Mouse (Mus musculus): Measurements from ENCODE around the gene Ddx43. TPM values are rescaled to one million over a fixed set of nuclear protein-coding genes. Genes with fewer than 3 reads are reported as not detected.

The Ddx43 gene
- polyA plus RNA-seq, 1 experiment from 2014 or later, result 0.44 TPM

DNA sequence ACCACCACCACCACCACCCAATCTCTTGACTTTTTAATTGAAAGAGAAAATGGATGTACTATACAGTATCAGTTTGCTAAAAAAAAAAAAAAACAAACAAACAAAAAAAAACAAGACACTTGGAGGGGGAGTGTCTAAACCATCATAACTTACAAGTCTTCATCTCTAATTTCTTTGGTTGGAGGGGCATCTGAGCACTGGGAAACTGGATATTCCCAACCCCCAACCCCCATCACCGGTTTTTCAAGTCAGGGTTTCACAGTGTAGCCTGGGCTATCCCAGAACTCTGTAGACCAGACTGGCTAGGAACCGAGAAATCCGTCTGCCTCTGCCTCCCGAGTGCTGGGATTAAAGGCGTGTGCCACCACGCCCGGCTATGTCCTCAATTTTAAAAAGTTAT lies 25.8 kb upstream of the Ddx43 start:
- Histone ChIP-seq H3K9me3 (ENCODE audit: control insufficient read depth, low read length) (no peaks in the 10 kb centered on the region), H3K9ac (ENCODE audit: low read depth, low read length) (no peak overlapping the region), H3K4me1 (ENCODE audit: control insufficient read depth, insufficient read depth, low read depth, low read length) (no peaks in the 10 kb centered on the region)

DNA sequence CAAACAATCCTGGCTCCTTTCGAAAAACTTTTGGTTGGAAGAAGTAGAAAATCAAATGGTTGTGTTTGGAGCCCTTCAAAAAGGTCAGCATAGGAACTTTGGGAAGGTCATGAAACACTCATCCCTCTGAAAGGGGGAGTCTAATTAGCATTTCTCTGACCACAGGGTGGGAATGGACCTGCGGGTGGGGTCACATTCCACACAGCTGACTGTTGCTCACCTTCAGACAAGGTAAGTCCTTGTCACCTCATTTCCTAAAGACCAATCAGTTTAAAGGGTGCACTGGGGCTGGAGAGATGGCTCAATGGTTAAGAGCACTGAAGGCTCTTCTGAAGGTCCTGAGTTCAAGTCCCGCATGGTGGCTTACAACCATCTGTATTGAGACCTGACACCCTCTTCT lies 24.1 kb upstream of the Ddx43 start:
- no peak overlapping the region for H3K4me3 ChIP-seq (ENCODE audit: low read length)
- H3K4me1 ChIP-seq (ENCODE audit: control insufficient read depth, insufficient read depth, low read depth, low read length), result no peaks in the 10 kb centered on the region
- H3K36me3 ChIP-seq (ENCODE audit: control insufficient read depth, insufficient read depth, low read length), result no peaks in the 10 kb centered on the region
- no peak overlapping the region for H3K4me2 ChIP-seq (ENCODE audit: low read length)
- ATAC-seq, result no peak
- no peak overlapping the region for H3K9ac ChIP-seq (ENCODE audit: low read depth, low read length)
- no peaks in the 10 kb centered on the region for H3K9me3 ChIP-seq (ENCODE audit: control insufficient read depth, low read length)
- no peaks in the 10 kb centered on the region for H3K27me3 ChIP-seq (replicated peaks; ENCODE audit: control insufficient read depth, insufficient read depth, low read length)
- H3K27ac ChIP-seq (ENCODE audit: low read depth, low read length), result no peak overlapping the region
- 90% methylated on average over 3 of the region's 3 CpGs for WGBS

More for the DNA sequence above, 25.8 kb upstream of the Ddx43 start:
- Histone ChIP-seq H3K27ac (ENCODE audit: low read depth, low read length) (no peak overlapping the region), H3K4me2 (ENCODE audit: low read length) (no peak overlapping the region), H3K4me3 (ENCODE audit: low read length) (no peak overlapping the region), H3K27me3 (replicated peaks; ENCODE audit: control insufficient read depth, insufficient read depth, low read length) (no peaks in the 10 kb centered on the region), H3K36me3 (ENCODE audit: control insufficient read depth, insufficient read depth, low read length) (no peaks in the 10 kb centered on the region)
- ATAC-seq, result no peak
- WGBS, result 94% methylated on average over 7 of the region's 7 CpGs

DNA sequence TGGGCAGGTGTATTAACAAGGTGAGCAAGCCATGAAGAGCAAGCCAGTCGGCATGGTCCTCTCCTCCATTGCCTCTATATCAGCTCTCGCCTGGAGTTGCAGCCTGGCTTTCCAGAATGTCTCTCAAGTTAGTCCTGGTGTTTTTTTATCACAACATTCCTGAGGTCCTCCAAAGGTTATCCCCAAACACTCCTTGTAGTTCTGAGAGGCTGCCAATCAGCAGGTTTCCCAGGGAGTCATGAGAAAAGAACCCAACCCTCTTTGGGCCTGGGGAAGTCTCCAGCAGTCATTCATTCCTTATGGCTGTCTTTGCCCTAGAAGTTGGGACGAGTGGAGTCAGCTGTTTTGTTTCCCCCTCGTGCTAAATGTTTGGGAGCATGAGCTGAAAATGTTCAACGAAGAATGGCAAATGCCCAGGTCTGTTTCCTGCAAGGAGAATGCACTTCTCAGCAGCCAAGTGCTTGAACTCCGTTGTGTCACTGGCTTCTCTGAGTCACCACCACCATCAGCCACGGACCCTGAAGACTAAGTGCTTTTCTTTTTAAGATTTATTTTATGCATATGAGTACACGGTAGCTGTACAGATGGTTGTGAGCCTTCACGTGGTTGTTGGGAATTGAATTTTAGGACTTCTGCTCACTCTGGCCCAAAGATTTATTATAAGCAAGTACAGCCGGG lies 22.6 kb upstream of the Ddx43 start:
- H3K4me2 ChIP-seq (ENCODE audit: low read length), result no peak overlapping the region
- H3K27me3 ChIP-seq (replicated peaks; ENCODE audit: control insufficient read depth, insufficient read depth, low read length), result no peaks in the 10 kb centered on the region
- ATAC-seq, result no peak
- H3K4me3 ChIP-seq (ENCODE audit: low read length), result no peak overlapping the region
- H3K9ac ChIP-seq (ENCODE audit: low read depth, low read length), result no peak overlapping the region
- no peaks in the 10 kb centered on the region for H3K36me3 ChIP-seq (ENCODE audit: control insufficient read depth, insufficient read depth, low read length)
- peaks cover 5% of the 10 kb centered on the region for H3K4me1 ChIP-seq (ENCODE audit: control insufficient read depth, insufficient read depth, low read depth, low read length)
- H3K9me3 ChIP-seq (ENCODE audit: control insufficient read depth, low read length), result no peaks in the 10 kb centered on the region
- H3K27ac ChIP-seq (ENCODE audit: low read depth, low read length), result no peak overlapping the region
- 81% methylated on average over 10 of the region's 10 CpGs for WGBS

DNA sequence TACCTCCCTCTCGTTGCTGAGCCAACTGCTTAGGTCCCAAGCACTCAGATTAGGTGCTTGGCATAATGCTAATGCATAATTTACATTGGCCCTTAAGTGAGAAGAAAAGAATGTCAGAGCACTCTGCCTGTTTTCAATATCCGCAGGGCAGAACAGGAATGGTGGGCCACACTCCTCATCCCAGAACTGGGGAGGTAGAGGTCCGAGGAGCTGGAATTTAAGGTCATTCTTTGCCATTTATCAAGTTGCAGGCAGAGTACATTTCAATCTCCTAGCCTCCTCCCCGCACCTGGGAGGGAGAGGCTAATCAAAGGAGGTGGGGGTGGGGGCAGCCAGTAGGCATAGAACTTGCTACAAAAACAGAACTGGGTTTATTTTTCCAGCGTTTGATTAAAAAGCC lies 21.2 kb upstream of the Ddx43 start:
- H3K9me3 ChIP-seq (ENCODE audit: control insufficient read depth, low read length), result no peaks in the 10 kb centered on the region
- no peaks in the 10 kb centered on the region for H3K27me3 ChIP-seq (replicated peaks; ENCODE audit: control insufficient read depth, insufficient read depth, low read length)
- 66% methylated on average over 5 of the region's 5 CpGs for WGBS
- peaks cover 8% of the 10 kb centered on the region for H3K4me1 ChIP-seq (ENCODE audit: control insufficient read depth, insufficient read depth, low read depth, low read length)
- H3K9ac ChIP-seq (ENCODE audit: low read depth, low read length), result no peak overlapping the region
- H3K36me3 ChIP-seq (ENCODE audit: control insufficient read depth, insufficient read depth, low read length), result no peaks in the 10 kb centered on the region
- no peak overlapping the region for H3K4me2 ChIP-seq (ENCODE audit: low read length)
- H3K4me3 ChIP-seq (ENCODE audit: low read length), result no peak overlapping the region
- ATAC-seq, result no peak
- H3K27ac ChIP-seq (ENCODE audit: low read depth, low read length), result no peak overlapping the region

DNA sequence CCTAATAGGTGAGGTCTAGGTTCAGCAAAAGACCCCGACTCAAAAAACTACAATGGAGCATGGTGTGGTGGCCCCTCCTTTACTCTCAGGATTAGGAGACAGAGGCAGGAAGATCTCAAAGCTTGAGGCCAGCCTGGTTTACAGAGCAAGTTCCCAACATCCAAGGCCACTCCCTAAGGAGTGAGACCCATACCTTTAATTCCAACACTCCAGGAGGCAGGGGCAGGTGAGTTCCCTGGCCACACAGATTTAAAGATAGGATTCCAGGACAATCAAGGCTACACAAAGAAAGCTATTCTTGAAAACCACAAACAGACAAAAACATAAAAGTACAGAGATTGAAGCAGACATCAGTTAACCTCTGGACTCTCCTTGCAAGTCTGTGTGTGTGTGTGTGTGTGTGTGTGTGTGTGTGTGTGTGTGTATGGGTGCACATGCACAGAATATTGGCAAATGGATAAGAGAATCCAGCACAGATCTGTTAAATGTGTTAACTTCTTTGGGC lies 20.6 kb upstream of the Ddx43 start:
- Histone ChIP-seq H3K4me3 (ENCODE audit: low read length) (no peak overlapping the region), H3K9ac (ENCODE audit: low read depth, low read length) (no peak overlapping the region), H3K9me3 (ENCODE audit: control insufficient read depth, low read length) (no peaks in the 10 kb centered on the region), H3K4me1 (ENCODE audit: control insufficient read depth, insufficient read depth, low read depth, low read length) (peaks cover 8% of the 10 kb centered on the region), H3K36me3 (ENCODE audit: control insufficient read depth, insufficient read depth, low read length) (no peaks in the 10 kb centered on the region), H3K4me2 (ENCODE audit: low read length) (no peak overlapping the region), H3K27me3 (replicated peaks; ENCODE audit: control insufficient read depth, insufficient read depth, low read length) (no peaks in the 10 kb centered on the region), H3K27ac (ENCODE audit: low read depth, low read length) (no peak overlapping the region)
- ATAC-seq, result no peak
- WGBS, result 71% methylated on average over 1 of the region's 1 CpGs

DNA sequence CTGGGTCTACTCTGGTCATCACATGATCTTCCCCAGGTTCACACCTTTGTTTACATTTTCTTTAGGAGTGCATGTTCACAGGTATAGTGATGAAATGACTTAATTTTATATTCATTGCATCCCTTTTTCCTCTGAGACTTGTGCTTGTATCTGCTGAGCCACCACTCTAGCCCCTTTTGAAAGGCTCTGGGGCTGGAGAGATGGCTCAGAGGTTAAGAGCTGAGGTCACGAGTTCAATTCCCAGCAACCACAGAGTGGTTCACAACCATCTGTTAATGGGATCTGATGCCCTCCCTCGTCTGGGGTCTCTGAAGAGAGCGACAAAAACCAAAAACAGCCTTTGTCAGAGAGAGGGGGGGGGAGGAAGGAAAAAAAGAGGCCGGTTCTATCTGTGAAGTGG lies 20.1 kb upstream of the Ddx43 start:
- WGBS, result 81% methylated on average over 4 of the region's 4 CpGs
- peaks cover 8% of the 10 kb centered on the region for H3K4me1 ChIP-seq (ENCODE audit: control insufficient read depth, insufficient read depth, low read depth, low read length)
- no peaks in the 10 kb centered on the region for H3K9me3 ChIP-seq (ENCODE audit: control insufficient read depth, low read length)
- H3K4me2 ChIP-seq (ENCODE audit: low read length), result no peak overlapping the region
- no peaks in the 10 kb centered on the region for H3K27me3 ChIP-seq (replicated peaks; ENCODE audit: control insufficient read depth, insufficient read depth, low read length)
- H3K27ac ChIP-seq (ENCODE audit: low read depth, low read length), result no peak overlapping the region
- no peaks in the 10 kb centered on the region for H3K36me3 ChIP-seq (ENCODE audit: control insufficient read depth, insufficient read depth, low read length)
- ATAC-seq, result no peak
- no peak overlapping the region for H3K4me3 ChIP-seq (ENCODE audit: low read length)
- H3K9ac ChIP-seq (ENCODE audit: low read depth, low read length), result no peak overlapping the region

DNA sequence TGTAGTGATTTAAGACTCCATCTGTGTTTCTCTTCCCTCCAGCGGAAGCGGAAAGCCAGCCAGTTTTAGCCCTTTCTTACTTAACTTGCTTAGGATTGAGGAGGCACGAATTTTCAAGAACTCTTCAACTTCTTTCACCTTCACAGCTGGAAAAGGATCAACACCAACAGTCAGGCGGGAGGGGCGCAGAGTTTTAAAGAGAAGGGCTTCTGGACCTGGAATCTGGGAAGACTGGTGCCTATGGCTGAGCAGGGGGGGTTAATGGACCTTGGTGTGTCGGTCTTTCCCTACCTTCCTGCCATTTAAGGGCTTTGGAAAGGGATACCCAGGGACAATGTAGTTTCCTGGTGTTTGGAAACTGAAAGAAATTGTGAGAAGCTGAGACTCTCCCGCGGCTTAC lies 18.0 kb upstream of the Ddx43 start:
- Histone ChIP-seq H3K4me2 (ENCODE audit: low read length) (peak overlapping the region; percentile 56), H3K4me3 (ENCODE audit: low read length) (peak overlapping the region; percentile 40), H3K4me1 (ENCODE audit: control insufficient read depth, insufficient read depth, low read depth, low read length) (peaks cover 8% of the 10 kb centered on the region), H3K9me3 (ENCODE audit: control insufficient read depth, low read length) (no peaks in the 10 kb centered on the region), H3K9ac (ENCODE audit: low read depth, low read length) (peak overlapping the region; percentile 60; the same call in 1 of the 2 replicates), H3K36me3 (ENCODE audit: control insufficient read depth, insufficient read depth, low read length) (no peaks in the 10 kb centered on the region), H3K27ac (ENCODE audit: low read depth, low read length) (no peak overlapping the region), H3K27me3 (replicated peaks; ENCODE audit: control insufficient read depth, insufficient read depth, low read length) (no peaks in the 10 kb centered on the region)
- WGBS, result 36% methylated on average over 8 of the region's 8 CpGs
- ATAC-seq, result no peak

DNA sequence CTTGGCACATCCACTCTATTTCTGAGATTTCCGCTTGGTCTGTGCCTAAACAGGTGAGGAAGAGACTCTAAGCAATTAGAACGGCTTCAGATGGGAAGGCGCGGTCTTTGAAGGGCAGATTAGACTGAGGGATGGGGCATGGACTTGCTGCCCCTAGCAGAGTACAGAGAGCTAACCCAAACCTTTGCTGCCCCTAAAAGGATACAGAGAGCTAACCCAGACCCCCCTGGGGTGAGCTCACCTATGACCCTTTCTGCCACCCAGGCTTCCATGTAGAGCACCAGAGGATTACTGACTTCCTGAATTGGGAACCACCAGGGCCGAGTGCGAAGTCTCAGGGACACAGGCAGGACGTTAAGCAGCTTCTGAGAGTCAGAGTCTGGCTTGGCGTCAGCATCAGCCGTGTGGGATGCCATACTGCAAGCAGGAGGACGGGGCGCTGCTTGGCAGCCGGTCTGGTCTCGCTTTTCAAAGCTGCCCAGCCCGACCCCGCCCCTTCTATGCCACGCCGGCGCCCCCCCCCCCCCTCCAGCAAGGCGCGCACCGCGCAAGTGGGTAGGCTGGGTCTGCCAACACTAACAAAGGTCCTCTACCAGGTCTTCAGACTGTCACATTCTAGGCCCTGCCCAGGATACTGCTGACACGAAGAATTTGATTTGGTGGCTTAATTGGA lies 17.3 kb upstream of the Ddx43 start, which contains the start of gene Ooep:
Gene Ooep (minus strand): TSS at position 613 of the 673 bp plus-strand sequence.
- Histone ChIP-seq H3K27me3 (replicated peaks; ENCODE audit: control insufficient read depth, insufficient read depth, low read length) (no peaks in the 10 kb centered on the region), H3K9me3 (ENCODE audit: control insufficient read depth, low read length) (no peaks in the 10 kb centered on the region), H3K4me2 (ENCODE audit: low read length) (peak within 1 kb of the TSS; percentile 56), H3K9ac (ENCODE audit: low read depth, low read length) (peak within 1 kb of the TSS; percentile 60), H3K4me1 (ENCODE audit: control insufficient read depth, insufficient read depth, low read depth, low read length) (peaks cover 8% of the 10 kb centered on the region), H3K4me3 (ENCODE audit: low read length) (peak within 1 kb of the TSS; percentile 40), H3K36me3 (ENCODE audit: control insufficient read depth, insufficient read depth, low read length) (no peaks in the 10 kb centered on the region), H3K27ac (ENCODE audit: low read depth, low read length) (peak within 1 kb of the TSS; percentile 26; the same call in 1 of the 2 replicates)
- peak; percentile 96 for ATAC-seq
- 3% methylated on average over 22 of the region's 23 CpGs for WGBS

DNA sequence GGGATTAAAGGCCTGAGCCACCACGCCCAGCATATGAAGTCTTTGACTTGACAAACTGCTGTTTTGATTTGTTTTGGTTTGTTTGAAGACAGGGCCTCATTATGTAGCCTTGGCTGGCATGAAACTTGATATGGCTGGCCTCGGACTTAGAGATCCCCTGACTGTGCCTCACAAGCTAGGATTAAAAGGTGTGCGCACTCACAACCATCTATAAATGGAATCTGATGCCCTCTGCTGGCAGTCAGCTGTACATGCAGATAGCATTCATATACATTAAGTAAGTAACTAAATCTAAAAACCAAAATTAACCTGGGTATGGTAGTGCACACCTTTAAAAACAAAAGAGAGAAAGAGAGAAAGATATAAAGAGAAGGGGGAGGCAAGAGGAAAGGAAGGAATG lies 9.7 kb upstream of the Ddx43 start:
- H3K27me3 ChIP-seq (replicated peaks; ENCODE audit: control insufficient read depth, insufficient read depth, low read length), result no peaks in the 10 kb centered on the region
- no peak overlapping the region for H3K9ac ChIP-seq (ENCODE audit: low read depth, low read length)
- no peak overlapping the region for H3K27ac ChIP-seq (ENCODE audit: low read depth, low read length)
- WGBS, result 58% methylated on average over 3 of the region's 3 CpGs
- no peak overlapping the region for H3K4me2 ChIP-seq (ENCODE audit: low read length)
- no peak for ATAC-seq
- no peaks in the 10 kb centered on the region for H3K9me3 ChIP-seq (ENCODE audit: control insufficient read depth, low read length)
- H3K36me3 ChIP-seq (ENCODE audit: control insufficient read depth, insufficient read depth, low read length), result no peaks in the 10 kb centered on the region
- H3K4me3 ChIP-seq (ENCODE audit: low read length), result no peak overlapping the region
- H3K4me1 ChIP-seq (ENCODE audit: control insufficient read depth, insufficient read depth, low read depth, low read length), result no peaks in the 10 kb centered on the region
